Mouse (Mus musculus) T-helper 17 cell (primary cell): ENCODE results near the gene Lgmn.

Experiments
- in situ Hi-C, 2 experiments: fragments of 300-600 bp; cut with MboI, MseI; formaldehyde crosslinking; loops; 1 replicate in 1 of 2; 2 replicates in 1 of 2; pipeline ENCODE4 v1.15.1; 2025; ENCODE audit warnings: high pct_unique_total_duplicates in 2 of 2

The Lgmn gene

DNA sequence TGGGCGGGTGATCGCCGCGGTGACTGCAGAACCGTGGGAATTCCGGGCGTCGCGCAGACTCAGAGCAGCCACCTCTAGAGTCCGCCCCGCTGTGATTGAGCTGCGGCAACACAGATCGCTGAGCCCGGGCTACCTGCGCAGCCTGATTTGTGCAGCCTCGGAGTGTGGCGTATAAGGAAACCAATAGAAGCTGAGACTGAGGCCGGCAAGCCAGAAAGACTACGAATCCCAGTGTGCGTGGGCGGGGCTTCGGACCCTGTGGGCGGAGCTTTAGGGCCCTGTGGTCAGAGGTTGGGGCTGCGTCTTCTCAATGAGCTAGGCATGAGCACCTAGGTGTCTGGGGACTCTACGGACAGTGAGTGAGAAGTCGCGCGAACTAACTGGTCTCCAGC is at the start of gene Lgmn:
Gene Lgmn (minus strand): TSS at position 182 of the 392 bp plus-strand sequence.
- in situ Hi-C loops, result loop anchor here in 1 of 2 experiments (10.0 kb wide), 1 partner anchor 1355 kb away; the partner anchor contains the start of gene Ppp4r3a

GRCm38 (mm10) chr12:102484946-102485345 is 45.3 kb upstream of the Lgmn start:
- in situ Hi-C loops, result no loop called here

DNA sequence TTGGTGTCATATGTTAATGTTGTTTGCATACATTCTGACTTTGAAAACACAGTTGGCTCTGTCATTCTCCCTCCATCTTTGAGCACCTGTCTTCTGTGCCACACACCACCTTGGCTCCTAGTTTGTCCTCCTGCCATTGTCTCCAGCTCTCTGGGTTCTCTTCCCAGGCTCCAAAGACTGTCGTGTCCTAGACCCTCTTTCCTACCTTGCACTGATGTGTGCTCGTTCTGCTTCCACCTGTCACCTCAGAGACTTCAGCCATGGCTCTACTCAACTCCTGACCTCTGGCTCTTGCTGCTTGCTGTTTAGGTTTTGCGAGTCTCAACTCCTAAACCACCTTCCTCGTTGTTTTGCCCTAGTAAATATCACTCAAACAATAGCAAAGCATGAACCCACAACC is 40.9 kb upstream of the Lgmn start:
- in situ Hi-C loops, result no loop called here

DNA sequence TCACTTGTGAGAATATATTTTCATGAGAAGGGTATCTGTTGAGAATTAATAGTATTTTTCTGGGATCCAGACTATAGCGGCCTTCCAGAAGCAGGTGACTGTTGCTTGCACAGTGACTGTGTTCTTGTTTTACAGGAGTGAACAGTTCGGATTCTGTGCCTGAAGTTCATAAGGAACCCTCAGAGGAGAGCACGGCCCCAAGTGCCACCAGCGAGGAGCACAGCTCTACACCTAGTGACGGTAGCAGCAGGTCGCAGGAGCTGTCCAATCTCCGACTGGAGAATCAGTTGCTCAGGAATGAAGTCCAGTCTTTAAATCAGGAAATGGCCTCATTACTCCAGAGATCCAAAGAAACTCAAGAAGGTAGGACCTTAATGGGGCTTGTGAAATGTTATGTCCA is 34.8 kb upstream of the Lgmn start:
- in situ Hi-C loops, result loop anchor here in 1 of 2 experiments (25.0 kb wide), 1 partner anchor 1387 kb away; the partner anchor contains the start of gene Ppp4r3a

- in situ Hi-C loops, result loop anchor here in 1 of 2 experiments (25.0 kb wide), 1 partner anchor 1382 kb away; the partner anchor contains the start of gene Ppp4r3a
Measured at GRCm38 (mm10) chr12:102468894-102469764, 29.5 kb upstream of the Lgmn start, which contains the start of gene Golga5. Gene Golga5, plus strand, starts transcription at chr12:102469135.

DNA sequence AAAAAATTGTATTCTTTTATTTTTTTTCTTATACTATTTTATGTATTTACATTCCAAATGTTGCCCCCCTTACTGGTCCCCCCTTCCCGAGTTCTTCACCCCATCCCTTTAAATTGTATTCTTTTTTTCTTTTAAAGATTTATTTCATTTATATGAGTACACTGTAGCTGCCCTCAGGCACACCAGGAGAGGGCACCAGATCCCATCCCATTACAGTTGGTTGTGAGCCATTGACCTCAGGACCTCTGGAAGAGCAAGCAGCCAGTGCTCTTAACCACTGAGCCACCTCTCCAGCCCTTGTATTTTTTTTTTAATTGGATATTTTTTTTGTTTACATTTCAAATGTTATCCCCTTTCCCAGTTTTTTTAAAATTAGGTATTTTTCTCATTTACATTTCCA is 28.5 kb upstream of the Lgmn start:
- in situ Hi-C loops, result loop anchor here in 1 of 2 experiments (25.0 kb wide), 1 partner anchor 1381 kb away; the partner anchor contains the start of gene Ppp4r3a

DNA sequence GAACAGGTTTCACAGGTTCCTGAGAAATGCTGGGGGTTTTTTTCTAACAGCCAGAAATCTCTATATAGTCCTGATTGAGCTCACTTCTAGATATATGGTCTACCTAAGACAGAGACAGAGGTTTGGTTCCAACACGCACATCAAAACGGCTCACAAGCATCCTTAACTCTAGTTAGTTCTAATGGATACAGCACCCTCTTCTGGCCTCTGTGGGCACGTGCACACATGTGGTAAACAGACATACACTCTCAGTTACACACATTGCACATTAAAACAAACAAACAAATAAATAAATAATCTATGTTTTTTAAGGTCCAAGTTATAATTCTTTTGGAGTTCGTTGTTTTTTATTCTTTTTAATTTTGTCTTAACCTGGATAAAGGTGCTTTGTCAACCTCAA is 25.0 kb upstream of the Lgmn start:
- in situ Hi-C loops, result loop anchor here in 1 of 2 experiments (5.0 to 25.0 kb wide), 2 partner anchors 72 to 1377 kb away; partner anchors contain the start of gene Ppp4r3a

- in situ Hi-C loops, result loop anchor here in 1 of 2 experiments (5.0 to 25.0 kb wide), 2 partner anchors 69 to 1374 kb away; partner anchors contain the start of gene Ppp4r3a
Measured at GRCm38 (mm10) chr12:102461177-102461576, 21.6 kb upstream of the Lgmn start.

DNA sequence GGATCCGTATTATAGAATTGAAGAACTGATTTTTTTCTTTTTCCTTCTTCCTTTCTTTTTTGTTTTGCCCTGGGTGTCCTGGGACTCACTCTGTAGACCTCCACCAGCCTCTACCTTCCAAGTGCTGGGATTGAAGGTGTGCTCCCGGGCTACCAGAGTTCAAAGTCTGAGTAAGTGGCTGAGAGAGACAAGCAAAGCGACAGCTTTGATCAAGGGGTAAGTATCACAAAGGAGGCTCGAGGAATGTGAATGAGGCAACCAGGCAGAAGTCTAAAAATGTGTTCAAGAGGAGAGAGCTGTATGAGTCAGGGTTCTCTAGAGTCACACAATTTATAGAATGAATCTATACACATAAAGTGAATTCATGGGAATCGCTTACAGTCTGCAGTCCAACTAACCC is 20.4 kb upstream of the Lgmn start:
- in situ Hi-C loops, result loop anchor here in 1 of 2 experiments (5.0 to 25.0 kb wide), 2 partner anchors 68 to 1373 kb away; partner anchors contain the start of gene Ppp4r3a

DNA sequence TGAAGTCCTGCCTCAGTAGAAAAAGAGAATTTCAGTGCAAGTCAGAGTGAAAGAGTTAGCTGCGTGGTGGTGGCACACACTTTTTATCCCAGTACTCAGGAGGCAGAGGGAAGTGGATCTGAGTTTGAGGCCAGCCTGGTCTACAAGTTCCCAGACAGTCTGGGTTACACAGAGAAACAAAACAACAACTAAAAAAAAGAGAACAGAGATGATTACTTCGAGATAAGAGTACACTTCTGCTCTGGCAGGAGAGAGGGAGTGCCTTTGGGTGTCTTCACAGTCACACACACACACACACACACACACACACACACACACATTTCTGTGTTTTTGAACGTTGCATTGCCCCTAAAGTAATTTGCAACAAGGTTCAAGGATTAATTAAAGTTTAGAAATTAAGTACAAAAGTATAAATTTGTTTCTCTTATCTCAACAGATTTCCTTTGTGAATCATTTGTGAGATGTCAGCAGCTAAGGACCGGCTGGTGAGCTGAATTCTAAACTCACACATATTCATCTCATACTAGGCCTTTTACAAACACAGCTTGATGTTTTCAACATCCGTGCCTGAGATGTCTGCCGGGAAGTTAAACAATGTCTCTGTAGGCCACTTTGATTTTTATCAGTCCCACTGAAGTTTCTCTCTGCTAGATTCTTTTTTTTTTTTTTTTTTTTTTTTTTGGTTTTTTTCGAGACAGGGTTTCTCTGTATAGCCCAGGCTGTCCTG is 17.0 kb upstream of the Lgmn start:
- in situ Hi-C loops, result loop anchor here (5.0 to 25.0 kb wide), 4 partner anchors 59 to 1432 kb away; partner anchors contain the start of genes Ccdc88c (in 1 of the 2) and Ppp4r3a (in 1 of the 2)

DNA sequence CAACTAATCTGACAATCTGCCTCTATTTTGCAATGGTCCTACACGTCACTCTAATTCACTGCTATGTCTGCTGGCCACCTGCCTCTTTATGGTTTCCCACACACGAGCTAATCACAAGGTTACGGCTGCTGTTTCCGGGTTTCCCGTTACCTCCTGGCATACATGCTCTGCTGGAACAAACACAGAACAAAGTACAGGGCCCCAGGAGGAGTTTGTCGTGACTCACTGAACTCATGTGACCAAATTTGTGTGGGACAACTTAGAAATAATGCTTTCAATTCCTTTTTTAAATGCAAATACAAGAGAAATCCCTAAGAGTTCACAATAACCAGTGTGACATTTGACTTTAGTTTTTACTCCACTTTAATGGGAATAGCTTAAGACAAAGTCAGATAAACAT is 14.0 kb upstream of the Lgmn start:
- in situ Hi-C loops, result loop anchor here (5.0 to 25.0 kb wide), 4 partner anchors 471 to 1429 kb away; partner anchors contain the start of genes Ccdc88c (in 1 of the 2) and Ppp4r3a (in 1 of the 2)

GRCm38 (mm10) chr12:102451126-102451851 is 11.7 kb upstream of the Lgmn start:
- in situ Hi-C loops, result loop anchor here (5.0 to 25.0 kb wide), 4 partner anchors 469 to 1426 kb away; partner anchors contain the start of genes Ccdc88c (in 1 of the 2) and Ppp4r3a (in 1 of the 2)

- in situ Hi-C loops, result loop anchor here (5.0 to 25.0 kb wide), 4 partner anchors 468 to 1426 kb away; partner anchors contain the start of genes Ccdc88c (in 1 of the 2) and Ppp4r3a (in 1 of the 2)
Measured at GRCm38 (mm10) chr12:102450437-102450836, 10.8 kb upstream of the Lgmn start.

DNA sequence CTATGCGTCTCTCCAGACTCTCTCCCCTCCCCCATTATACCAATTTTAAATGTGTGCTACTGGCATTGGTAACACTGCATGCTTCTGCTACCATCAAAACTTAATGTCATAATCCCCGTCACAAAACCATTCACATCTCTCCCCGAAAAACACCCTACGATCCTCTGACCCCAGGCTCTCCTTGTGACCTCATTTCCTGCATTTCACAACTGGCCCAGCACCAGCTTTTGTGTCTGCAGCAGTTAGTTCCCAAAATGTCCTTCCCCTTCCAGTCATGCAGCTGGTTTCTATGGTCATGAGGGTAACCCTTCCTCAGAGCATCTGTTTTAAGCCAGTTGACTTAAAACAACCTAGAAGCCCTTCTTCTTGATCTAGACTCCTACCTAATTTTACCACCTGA is 5.8 kb upstream of the Lgmn start:
- in situ Hi-C loops, result loop anchor here in 1 of 2 experiments (10.0 kb wide), 1 partner anchor 1361 kb away; the partner anchor contains the start of gene Ppp4r3a

DNA sequence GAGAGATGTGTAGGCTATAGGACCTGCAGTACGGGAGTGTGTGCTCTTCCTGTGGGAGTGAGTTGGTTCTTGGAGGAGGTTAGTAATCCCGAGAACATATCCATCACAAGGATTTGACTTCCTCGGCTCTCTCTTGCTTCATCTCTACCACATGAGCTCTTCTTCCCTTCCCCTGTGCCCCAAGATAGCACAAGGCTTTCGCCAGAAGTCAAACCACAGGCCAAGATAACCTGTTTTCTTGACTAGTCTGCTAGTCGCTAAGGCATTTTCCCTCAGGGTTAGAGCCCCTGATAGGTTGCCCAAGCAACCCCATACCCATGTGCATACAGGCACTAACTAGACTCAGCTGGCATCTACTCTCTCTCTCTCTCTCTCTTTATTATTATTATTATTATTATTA is 4.1 kb upstream of the Lgmn start:
- in situ Hi-C loops, result loop anchor here in 1 of 2 experiments (10.0 kb wide), 1 partner anchor 1359 kb away; the partner anchor contains the start of gene Ppp4r3a

GRCm38 (mm10) chr12:102442639-102443038 is 3.0 kb upstream of the Lgmn start:
- in situ Hi-C loops, result loop anchor here in 1 of 2 experiments (10.0 kb wide), 1 partner anchor 1358 kb away; the partner anchor contains the start of gene Ppp4r3a

DNA sequence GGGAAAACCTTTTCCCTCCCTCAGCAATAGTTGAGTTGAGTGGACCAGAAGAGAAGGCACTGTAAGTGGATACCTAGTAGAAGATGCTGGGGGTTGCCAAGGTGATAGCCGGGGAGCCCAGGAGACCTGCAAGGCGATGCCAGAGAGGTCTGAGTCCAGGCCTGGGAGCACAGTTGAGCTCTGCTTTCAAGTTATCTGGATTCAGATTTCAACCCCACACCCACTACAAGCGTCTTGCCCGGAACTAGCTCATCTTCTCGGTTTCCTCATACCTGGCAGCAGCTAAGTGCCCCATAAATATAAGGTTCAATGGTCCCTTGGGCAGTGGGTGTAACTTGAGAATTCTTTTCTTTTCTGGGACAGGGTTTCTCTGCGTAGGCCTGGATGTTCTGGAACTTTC is 1.5 kb upstream of the Lgmn start:
- in situ Hi-C loops, result loop anchor here in 1 of 2 experiments (10.0 kb wide), 1 partner anchor 1356 kb away; the partner anchor contains the start of gene Ppp4r3a

DNA sequence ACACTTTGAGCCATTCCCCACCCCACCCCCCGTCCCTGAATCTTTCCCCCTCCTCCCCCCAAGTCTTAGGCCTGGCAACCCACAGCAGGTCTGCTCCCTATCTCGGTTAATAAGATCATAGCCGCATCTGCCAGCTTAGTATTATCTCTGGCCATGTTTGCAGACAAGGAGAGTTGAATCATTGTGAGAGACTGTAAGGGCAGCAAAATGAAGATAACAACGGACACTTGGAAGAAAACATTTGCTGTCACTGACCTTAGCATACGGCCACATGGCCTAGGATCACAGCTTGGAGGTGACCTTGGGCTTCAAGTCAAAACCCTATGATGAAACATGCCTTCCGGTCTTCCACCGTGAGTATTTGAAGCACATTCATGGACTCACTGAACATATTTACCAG is 938 bp upstream of the Lgmn start:
- in situ Hi-C loops, result loop anchor here in 1 of 2 experiments (10.0 kb wide), 1 partner anchor 1356 kb away; the partner anchor contains the start of gene Ppp4r3a

- in situ Hi-C loops, result no loop called here
Measured at GRCm38 (mm10) chr12:102438983-102439631, 506 bp downstream of the Lgmn start.
